Mouse (Mus musculus) myocyte (in vitro differentiated cells): Measurements from ENCODE around the gene Susd1.

ENCODE experiments used
- E2F4 ChIP-seq: IDR thresholded peaks from one replicate; pipeline ENCODE4 v1.6.1; 2011; ENCODE audit warnings: mild to moderate bottlenecking, control low read depth, moderate library complexity; ENCODE audit not compliant: insufficient read depth
- POLR2A ChIP-seq: IDR thresholded peaks from one replicate; pipeline ENCODE4 v1.6.1; 2011; ENCODE audit warnings: low read depth, mild to moderate bottlenecking, control low read depth, moderate library complexity; ENCODE audit not compliant: insufficient read length
- POLR2AphosphoS2 ChIP-seq: IDR thresholded peaks from one replicate; pipeline ENCODE4 v1.6.1; 2011; ENCODE audit warnings: low read depth, control low read depth; ENCODE audit not compliant: insufficient read length
- TCF12 ChIP-seq: IDR thresholded peaks from one replicate; pipeline ENCODE4 v1.6.1; 2011; ENCODE audit warnings: mild to moderate bottlenecking, control low read depth; ENCODE audit not compliant: poor library complexity, insufficient read depth, severe bottlenecking
- USF1 ChIP-seq: IDR thresholded peaks from one replicate; pipeline ENCODE4 v1.6.1; 2011; ENCODE audit warnings: low read depth, mild to moderate bottlenecking, control low read depth, moderate library complexity

GRCm38 (mm10) chr4:59422025-59422783 lies 16.2 kb downstream of the Susd1 start:
- no peak for TF ChIP-seq POLR2A
- no peak for TF ChIP-seq E2F4
- TF ChIP-seq POLR2AphosphoS2, result no peak
- TF ChIP-seq TCF12, result no peak
- no peak for TF ChIP-seq USF1
